Mouse (Mus musculus) forebrain, embryonic 10.5 days (tissue): ENCODE measurements around the gene 4430402I18Rik. TPM values are rescaled to one million over a fixed set of nuclear protein-coding genes. Genes with fewer than 3 reads are reported as not detected.
"Not testable (repeated sequence)": the region's sequence is repeated elsewhere in the genome, so short reads cannot be mapped to it uniquely, and the experiment has no call there.

Source experiments
- DNase-seq: peaks from one replicate; pipeline ENCODE4 v3.0.0-alpha.2; 2017; ENCODE audit warnings: low spot score; ENCODE audit errors: extremely low spot score
- H3K27ac ChIP-seq: fragments of 300-500 bp; sonication (generic); 2 replicates; pipeline ENCODE4 v1.5.1; 2016; ENCODE audit warnings: mild to moderate bottlenecking
- H3K27me3 ChIP-seq: fragments of 300-500 bp; sonication (generic); 2 replicates; pipeline ENCODE4 v1.6.1; 2016; ENCODE audit warnings: mild to moderate bottlenecking; ENCODE audit not compliant: poor library complexity, severe bottlenecking
- H3K36me3 ChIP-seq: fragments of 300-500 bp; sonication (generic); replicated peaks from 2 replicates; pipeline ENCODE4 v1.6.1; 2016; ENCODE audit warnings: mild to moderate bottlenecking, moderate library complexity
- H3K4me1 ChIP-seq: fragments of 300-500 bp; sonication (generic); 2 replicates; pipeline ENCODE4 v1.6.1; 2016
- H3K4me3 ChIP-seq: fragments of 300-500 bp; sonication (generic); 2 replicates; pipeline ENCODE4 v1.5.1; 2016; ENCODE audit warnings: mild to moderate bottlenecking, moderate library complexity
- H3K9me3 ChIP-seq: fragments of 300-500 bp; sonication (generic); 2 replicates; pipeline ENCODE4 v1.6.1; 2016; ENCODE audit warnings: mild to moderate bottlenecking, moderate library complexity
- WGBS: fragments of 180-500 bp; shearing (Covaris S2); methylation state at CpG from one replicate; pipeline ENCODE4 v1.1.7; 2016; 5-methylcytosine and 5-hydroxymethylcytosine counted together
- polyA plus RNA-seq: library from polyadenylated mRNA; unstranded; fragments of >200 nt; fragmentation: Nextera tagmentation; extraction: Ambion mirVana; gene quantifications from 2 replicates; pipeline ENCODE4 v1.2.1, GENCODE M21; 2016

4430402I18Rik gene
- polyA plus RNA-seq, result 0.25 and 0.46 TPM in 2 replicates

DNA sequence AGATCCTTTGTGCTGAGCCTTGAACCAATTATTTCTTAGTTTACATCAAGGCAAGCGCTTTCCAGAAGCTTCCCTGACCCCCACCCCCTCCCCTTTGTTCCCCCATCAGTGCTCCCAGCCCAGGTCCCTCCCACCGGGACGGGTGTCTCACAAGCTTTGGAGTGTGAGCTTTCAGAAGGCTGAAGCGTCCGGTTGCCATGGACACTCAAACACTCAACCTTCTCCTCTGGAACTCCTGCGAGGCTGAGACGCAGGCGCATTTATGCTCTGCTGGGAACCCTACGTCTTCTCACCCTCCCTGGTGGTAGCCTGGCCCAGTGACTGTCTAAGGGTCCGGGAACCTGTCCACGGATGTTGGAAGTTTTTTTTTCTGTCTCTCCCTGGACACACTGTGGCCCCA, at the start of gene 4430402I18Rik:
Gene 4430402I18Rik, minus strand, starts transcription at position 149 of the 400 bp plus-strand sequence.
- Histone ChIP-seq H3K4me3 (peak within 1 kb of the TSS; percentile 27), H3K9me3 (no peaks in the 10 kb centered on the region), H3K36me3 (no peaks in the 10 kb centered on the region), H3K4me1 (peaks cover 22% of the 10 kb centered on the region), H3K27ac (no peak within 1 kb of the TSS), H3K27me3 (peaks cover 34% of the 10 kb centered on the region)
- 9% methylated on average over 11 of the region's 11 CpGs for WGBS
- DNase-seq, result peak; percentile 51

DNA sequence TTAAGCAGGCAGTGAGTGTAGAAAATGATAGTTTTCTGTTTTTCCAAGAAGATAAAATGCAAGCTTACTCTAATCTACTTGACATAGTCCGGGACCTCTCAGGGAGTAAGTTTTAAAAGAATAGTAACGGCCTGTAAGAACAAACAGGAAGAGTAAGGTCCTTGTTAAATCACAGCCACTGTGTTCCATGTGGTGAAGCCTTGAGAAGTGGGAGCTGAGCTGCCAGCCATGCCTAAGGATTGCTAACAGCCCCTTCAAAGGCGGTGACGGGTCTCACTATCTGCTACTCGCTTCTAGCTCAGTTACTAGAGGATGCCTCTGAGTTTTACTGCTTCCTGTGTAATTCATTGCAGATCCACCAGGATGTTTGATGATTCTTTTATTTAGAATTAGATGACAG, 49.2 kb upstream of the 4430402I18Rik start:
- H3K4me3 ChIP-seq, result no peak overlapping the region
- no peak for DNase-seq
- H3K27ac ChIP-seq, result no peak overlapping the region
- peaks cover 96% of the 10 kb centered on the region for H3K36me3 ChIP-seq
- no peaks in the 10 kb centered on the region for H3K4me1 ChIP-seq
- H3K27me3 ChIP-seq, result no peaks in the 10 kb centered on the region
- 87% methylated on average over 5 of the region's 5 CpGs for WGBS
- peaks cover 3% of the 10 kb centered on the region; the same call in 1 of the 2 replicates for H3K9me3 ChIP-seq

DNA sequence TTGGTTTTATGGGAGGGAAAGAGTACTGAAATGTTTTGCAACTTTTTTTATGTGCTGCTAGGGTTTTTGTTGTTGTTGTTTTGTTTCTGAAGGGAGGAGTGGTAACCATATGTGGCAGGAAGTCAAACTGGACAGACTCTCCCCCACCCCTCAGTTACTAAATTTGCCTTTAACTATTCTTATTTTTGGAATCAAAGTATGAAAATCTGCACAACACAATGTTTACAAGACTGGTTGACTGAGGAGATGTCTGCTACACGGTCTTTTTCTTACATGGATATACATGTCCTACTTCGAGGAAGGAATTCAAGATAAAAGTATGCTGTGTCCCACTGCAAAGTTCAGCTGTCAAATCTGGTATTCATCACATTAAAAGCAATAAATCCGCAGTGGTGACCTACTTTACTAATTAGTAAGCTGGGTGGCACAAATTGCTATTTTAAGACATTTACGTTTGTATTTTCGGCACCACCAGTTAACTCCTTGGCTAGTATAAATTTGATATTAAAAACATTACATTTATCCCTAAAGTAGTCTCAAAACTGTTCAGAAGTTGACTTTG, 48.7 kb upstream of the 4430402I18Rik start:
- H3K4me1 ChIP-seq, result no peaks in the 10 kb centered on the region
- peaks cover 3% of the 10 kb centered on the region; the same call in 1 of the 2 replicates for H3K9me3 ChIP-seq
- H3K4me3 ChIP-seq, result no peak overlapping the region
- no peaks in the 10 kb centered on the region for H3K27me3 ChIP-seq
- H3K36me3 ChIP-seq, result peaks cover 96% of the 10 kb centered on the region
- no peak overlapping the region for H3K27ac ChIP-seq
- 93% methylated on average over 5 of the region's 5 CpGs for WGBS
- DNase-seq, result no peak

DNA sequence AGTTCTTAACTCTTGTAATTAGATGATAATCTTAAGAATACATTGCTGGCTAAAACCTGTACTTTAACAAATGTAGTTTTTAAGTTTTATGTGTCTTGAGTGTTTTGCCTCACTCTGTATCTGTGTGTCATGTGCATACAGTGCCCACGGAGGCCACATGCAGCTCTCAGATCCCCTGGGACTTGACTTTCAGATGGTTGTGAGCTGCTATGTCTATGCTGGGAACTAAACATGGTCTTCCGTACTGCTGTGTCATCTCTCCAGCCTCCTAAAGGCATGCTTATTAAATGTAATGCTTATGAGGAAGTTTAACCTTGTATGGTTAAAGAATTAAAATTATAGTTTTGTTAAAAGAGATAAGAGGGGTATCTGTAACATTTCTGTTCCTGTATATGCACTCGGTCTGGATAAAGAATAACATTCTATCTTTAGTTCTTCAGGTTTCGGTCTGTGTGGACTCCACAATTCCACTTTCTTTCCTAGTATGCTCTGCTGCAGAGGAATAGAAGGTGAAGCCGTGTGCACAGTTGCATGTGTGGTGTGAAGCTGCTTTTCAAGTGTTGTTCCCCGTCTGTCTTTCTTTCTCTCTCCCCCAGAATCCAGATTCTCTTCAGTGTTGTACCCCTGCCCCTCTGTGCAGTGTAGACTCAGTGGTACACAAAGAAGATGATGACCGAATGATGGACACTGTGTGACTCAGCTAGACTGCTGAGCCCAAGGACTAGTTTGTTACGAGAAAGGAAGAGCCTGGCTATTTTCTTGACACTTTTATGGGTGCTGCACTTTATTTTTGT, 48.0 kb upstream of the 4430402I18Rik start:
- 89% methylated on average over 8 of the region's 8 CpGs for WGBS
- H3K36me3 ChIP-seq, result peaks cover 96% of the 10 kb centered on the region
- DNase-seq, result no peak

DNA sequence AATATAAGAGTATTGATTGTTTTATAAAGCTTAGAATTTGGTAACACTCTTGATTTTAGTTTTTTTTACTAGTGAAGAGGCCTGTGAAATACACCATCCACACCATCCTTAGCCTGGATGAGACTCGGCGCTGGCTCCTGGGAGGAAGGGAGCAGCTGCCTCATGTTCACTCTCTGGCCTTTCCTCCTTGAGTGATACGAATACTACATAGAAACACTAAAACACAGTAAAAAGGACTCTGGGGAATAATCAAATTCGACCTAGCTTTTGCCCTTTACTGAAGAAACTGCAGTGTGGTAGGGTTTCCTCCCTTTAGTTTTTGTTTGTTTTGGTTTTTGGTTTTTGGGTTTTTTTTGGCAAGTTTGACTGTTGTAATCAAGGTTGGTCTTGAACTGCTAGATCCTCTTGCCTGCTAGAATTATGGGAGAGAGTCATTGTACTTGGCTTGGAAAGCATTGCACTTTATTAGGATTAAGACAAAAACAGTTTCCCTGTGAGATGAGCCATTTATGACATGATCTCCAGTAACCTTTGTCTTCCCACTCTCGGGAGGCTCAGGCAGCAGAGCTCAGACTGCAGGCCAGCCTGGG, 47.0 kb upstream of the 4430402I18Rik start:
- peaks cover 3% of the 10 kb centered on the region; the same call in 1 of the 2 replicates for H3K9me3 ChIP-seq
- no peaks in the 10 kb centered on the region for H3K27me3 ChIP-seq
- no peaks in the 10 kb centered on the region for H3K4me1 ChIP-seq
- H3K4me3 ChIP-seq, result no peak overlapping the region
- peaks cover 89% of the 10 kb centered on the region for H3K36me3 ChIP-seq
- WGBS, result 90% methylated on average over 5 of the region's 5 CpGs
- no peak for DNase-seq
- H3K27ac ChIP-seq, result no peak overlapping the region

More for the DNA sequence above, 48.0 kb upstream of the 4430402I18Rik start:
- Histone ChIP-seq H3K9me3 (peaks cover 3% of the 10 kb centered on the region; the same call in 1 of the 2 replicates), H3K4me3 (no peak overlapping the region), H3K4me1 (no peaks in the 10 kb centered on the region), H3K27ac (no peak overlapping the region), H3K27me3 (no peaks in the 10 kb centered on the region)

DNA sequence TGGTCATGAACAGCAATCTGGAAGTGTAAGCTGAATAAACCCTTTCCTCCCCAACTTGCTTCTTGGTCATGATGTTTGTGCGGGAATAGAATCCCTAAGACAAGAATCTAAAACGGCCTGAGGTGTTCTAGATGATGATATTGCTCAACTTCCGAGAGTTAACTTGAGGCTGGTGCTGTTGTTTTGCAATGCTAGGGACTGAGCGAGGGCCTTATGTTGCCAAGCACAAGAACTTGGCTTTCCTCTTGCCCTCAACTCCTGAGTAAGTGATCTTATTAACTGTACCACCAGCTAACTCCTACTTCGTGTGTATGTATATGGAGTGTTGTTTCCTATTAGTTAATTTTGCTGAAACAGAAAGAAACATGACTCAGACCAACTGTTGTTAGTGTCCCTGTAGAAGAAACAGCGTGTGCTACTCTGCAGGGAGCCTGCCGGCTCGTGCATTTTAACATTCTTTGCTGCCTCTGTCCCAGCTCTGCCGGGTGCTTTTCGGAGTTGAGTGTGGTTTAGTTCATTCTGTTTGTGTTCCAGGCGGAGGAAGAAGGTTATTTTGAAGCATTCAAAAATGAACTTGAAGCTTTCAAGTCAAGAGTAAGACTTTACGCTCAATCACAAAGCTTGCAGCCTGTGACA, 43.9 kb upstream of the 4430402I18Rik start:
- WGBS, result 91% methylated on average over 12 of the region's 12 CpGs
- no peak for DNase-seq
- Histone ChIP-seq H3K27me3 (no peaks in the 10 kb centered on the region), H3K36me3 (peaks cover 89% of the 10 kb centered on the region), H3K9me3 (no peaks in the 10 kb centered on the region), H3K4me1 (no peaks in the 10 kb centered on the region), H3K27ac (no peak overlapping the region), H3K4me3 (no peak overlapping the region)

DNA sequence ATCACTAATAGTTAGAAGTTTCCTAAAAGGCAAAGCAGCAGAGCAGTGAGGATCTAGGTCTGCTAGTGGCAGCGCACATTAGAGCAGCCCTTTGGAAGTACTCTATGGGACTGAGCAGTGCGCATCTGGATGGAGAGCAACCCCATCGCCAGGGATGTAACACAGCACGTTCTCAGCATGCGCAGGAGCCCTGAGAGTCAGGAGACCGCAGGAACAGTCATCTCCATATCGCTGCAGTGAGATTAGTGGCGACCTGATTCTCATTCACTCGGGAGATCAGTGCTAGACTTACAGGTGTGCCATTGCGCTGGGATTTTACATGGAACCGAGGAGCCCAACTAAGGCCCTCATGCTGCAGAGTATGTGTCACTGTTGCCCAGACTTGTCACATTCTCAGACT, 41.4 kb upstream of the 4430402I18Rik start:
- Histone ChIP-seq H3K4me1 (no peaks in the 10 kb centered on the region), H3K9me3 (no peaks in the 10 kb centered on the region), H3K27ac (no peak overlapping the region), H3K36me3 (peaks cover 84% of the 10 kb centered on the region), H3K4me3 (no peak overlapping the region), H3K27me3 (no peaks in the 10 kb centered on the region)
- 93% methylated on average over 11 of the region's 11 CpGs for WGBS
- no peak for DNase-seq

DNA sequence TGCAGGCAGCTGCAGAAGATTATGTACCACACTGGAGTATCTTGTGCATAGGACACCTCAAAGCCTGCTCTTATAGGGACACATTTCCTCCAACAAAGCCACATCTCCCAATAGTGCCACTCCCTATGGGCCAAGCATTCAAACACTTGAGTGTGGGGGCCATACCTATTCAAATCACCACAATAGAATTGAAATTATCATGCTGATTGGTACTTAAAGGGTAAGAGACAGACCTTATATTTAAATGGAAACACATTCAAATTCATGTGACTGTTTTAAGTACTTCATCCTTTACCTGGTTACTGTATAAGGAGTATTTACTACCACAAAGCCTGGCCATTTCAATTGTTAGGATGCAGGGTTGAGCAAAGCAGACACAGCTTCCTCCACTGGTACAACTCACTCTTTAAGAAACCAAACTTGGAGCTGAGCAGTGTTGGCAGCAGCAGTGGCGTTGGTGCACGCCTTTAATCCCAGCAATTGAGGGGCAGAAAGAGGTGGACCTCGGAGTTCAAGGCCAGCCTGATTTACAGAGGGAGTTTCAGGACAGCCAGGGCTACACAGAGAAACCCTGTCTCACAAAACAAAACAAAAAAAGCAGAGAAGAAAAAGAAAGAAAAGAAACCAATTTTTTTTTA, 40.6 kb upstream of the 4430402I18Rik start:
- 86% methylated on average over 3 of the region's 3 CpGs for WGBS
- Histone ChIP-seq H3K9me3 (no peaks in the 10 kb centered on the region), H3K4me3 (no peak overlapping the region), H3K4me1 (no peaks in the 10 kb centered on the region), H3K27ac (no peak overlapping the region), H3K36me3 (peaks cover 82% of the 10 kb centered on the region), H3K27me3 (no peaks in the 10 kb centered on the region)
- no peak for DNase-seq

DNA sequence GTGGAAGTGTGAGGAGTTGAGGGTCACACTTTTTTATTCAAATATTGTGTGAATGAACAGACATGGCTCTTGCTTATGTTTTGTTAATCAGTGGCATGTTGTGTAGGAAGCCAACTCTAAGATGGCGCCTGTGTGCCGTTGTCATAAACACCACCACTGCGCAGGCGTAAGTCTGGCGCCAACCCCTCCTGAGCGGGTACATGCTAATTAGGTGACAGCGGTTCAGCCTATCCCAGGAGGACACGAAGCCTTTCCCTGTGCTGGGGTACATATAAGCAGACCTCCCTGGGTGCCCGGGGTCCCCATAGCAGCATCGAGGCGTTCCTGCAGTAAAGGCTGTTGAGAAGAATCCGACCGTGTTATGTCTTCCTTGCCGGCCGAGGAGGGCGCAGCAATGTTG, 32.7 kb upstream of the 4430402I18Rik start:
- H3K9me3 ChIP-seq, H3K27me3 ChIP-seq, H3K4me1 ChIP-seq, H3K4me3 ChIP-seq, H3K27ac ChIP-seq, DNase-seq: not testable (repeated sequence)
- peaks cover 91% of the 10 kb centered on the region for H3K36me3 ChIP-seq
- WGBS, result 98% methylated on average over 16 of the region's 16 CpGs

DNA sequence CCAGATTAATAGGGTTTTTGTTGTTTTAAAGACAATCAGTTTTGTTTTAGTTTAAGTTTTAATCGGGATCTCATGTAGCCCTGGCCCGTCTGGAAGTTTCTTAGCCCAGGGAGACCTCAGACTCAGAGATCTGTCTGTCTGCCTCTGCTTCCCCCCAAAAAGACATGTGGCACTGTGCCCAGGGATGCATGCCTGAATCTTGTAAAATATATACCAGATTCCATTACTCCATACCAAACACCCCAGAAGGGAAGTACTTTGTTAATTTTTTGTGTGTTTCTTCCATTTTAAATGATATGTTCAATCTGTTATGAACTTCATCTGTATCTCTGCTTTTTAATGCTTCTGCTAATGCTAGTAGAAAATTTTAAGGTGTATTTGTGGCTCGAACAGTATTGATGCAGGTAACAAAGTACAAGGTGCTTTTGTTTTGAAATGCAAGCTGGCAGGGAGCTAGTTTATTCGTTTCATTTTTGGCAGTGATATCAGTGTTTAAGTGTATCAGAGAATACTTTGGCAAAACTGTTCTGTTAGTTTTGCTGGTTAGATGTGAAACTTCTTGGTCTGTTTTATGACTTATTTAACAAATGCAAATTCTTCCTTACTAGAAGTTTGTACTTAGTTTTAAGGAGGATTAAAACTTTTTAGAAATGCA, 30.5 kb upstream of the 4430402I18Rik start:
- no peaks in the 10 kb centered on the region for H3K9me3 ChIP-seq
- DNase-seq, result no peak
- no peak overlapping the region for H3K27ac ChIP-seq
- 97% methylated on average over 4 of the region's 4 CpGs for WGBS
- H3K36me3 ChIP-seq, result peaks cover 95% of the 10 kb centered on the region
- no peaks in the 10 kb centered on the region for H3K27me3 ChIP-seq
- no peaks in the 10 kb centered on the region for H3K4me1 ChIP-seq
- no peak overlapping the region for H3K4me3 ChIP-seq

DNA sequence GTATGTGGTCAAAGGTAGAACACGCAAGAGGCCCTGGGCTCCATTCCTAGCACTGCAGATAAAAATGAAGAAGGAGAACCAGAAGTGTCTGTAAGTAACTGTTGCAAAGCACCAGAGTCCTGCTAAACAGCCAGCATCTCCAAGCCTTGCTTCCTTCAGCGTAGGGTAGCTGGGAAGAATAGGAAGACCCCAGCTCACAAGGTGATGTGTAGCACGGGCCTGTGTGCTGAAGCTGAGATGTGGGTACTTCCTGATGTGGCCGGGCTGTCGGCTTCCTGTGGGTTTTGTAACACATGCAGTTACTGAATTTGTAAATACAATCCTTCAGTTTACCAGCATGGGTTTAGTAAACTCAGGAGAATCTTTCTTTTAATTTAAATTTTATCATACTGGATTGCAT, 27.8 kb upstream of the 4430402I18Rik start:
- DNase-seq, result no peak
- Histone ChIP-seq H3K27ac (no peak overlapping the region), H3K9me3 (no peaks in the 10 kb centered on the region), H3K4me3 (no peak overlapping the region), H3K4me1 (peaks cover 9% of the 10 kb centered on the region), H3K27me3 (no peaks in the 10 kb centered on the region), H3K36me3 (peaks cover 78% of the 10 kb centered on the region)
- 95% methylated on average over 5 of the region's 5 CpGs for WGBS

DNA sequence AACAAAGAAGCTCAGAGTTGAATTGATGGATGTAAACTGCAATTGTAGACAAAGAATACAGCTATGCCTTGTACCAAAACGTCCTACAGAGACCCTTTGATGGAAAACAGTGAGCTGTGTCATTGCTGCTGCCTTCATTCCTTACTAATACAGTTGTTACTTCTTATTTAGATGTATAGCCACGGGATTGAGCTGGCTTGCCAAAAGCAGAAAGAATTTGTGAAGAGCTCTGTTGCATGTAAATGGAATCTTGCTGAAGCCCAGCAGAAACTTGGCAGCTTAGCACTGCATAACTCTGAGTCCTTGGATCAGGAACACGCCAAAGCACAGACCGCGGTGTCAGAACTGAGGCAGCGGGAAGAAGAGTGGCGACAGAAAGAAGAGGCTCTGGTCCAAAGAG, 27.3 kb upstream of the 4430402I18Rik start:
- Histone ChIP-seq H3K4me3 (no peak overlapping the region), H3K36me3 (peaks cover 73% of the 10 kb centered on the region), H3K27me3 (no peaks in the 10 kb centered on the region), H3K27ac (no peak overlapping the region), H3K4me1 (peaks cover 10% of the 10 kb centered on the region), H3K9me3 (no peaks in the 10 kb centered on the region)
- WGBS, result 88% methylated on average over 7 of the region's 7 CpGs
- no peak for DNase-seq
